Mouse (Mus musculus): ENCODE measurements around the gene Mtmr4.

DNA sequence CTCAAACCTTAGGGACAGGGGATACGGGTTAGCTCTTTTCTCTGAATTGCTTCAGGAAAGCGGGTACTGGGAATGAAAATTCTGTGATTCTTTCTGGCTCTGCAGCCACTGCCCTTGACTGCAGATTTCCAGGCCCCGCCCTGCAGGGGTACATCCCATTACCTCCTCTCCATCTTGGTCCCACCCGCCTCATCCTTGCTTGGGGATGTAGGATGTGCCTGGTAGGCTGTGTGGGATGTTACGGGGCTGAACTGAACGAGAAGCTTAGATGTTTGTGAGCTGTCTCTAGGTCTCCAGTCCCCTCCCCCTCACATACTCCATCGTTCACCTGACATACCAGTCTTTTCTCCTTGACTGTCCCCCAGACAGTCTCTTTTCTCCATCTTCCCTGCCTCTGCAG lies 4.0 kb downstream of the Mtmr4 start:
- TF ChIP-seq CTCF (IDR thresholded peaks at IDR 0.05; ENCODE audit: borderline replicate concordance, insufficient read depth, low read length) (no peak), POLR2A (IDR thresholded peaks at IDR 0.05; ENCODE audit: low read depth, low read length) (no peak)

Data from embryonic fibroblast, embryonic 13.5 days (primary cell).